Mouse (Mus musculus): ENCODE results near the gene Set. TPM values are rescaled to one million over a fixed set of nuclear protein-coding genes. Genes with fewer than 3 reads are reported as not detected.

The Set gene
- polyA plus RNA-seq (2012; rRNA removed), result 138 and 159 TPM in 2 replicates

DNA sequence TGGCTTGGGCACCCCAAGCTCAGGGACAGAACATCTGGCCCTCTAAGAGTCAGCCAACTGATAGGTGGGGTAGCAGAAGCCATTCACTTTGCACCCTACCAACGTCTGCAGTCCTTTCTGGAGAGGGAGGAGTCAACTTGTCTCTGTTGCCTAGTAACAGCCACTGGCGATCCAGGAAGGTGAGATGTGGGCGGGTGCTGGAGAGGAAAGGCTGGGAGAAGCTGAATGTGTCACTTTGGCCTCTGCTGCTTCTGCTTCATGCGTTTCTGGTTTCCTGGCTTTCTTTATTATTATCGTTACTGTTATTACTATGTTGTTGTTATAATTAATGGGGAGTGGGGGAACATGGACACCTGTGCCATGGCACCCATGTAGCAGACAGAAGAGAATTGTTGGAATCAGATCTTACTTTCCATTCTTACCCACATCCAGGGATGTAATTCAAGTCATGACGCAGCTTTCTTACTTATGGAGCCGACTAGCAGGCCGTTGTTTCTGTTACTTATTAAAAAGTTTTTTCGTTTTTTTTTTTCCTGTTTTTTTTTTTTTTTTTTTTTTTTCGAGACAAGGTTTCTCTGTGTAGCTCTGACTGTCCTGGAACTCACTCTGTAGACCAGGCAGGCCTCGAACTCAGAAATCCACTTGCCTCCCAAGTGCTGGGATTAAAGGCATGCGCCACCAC is at the start of gene Set:
Gene Set, plus strand, starts transcription at position 156 of the 682 bp plus-strand sequence.
- Histone ChIP-seq H3K27me3 (ENCODE audit: control insufficient read depth, insufficient read depth, low read length) (no peaks in the 10 kb centered on the region), H3K4me1 (ENCODE audit: control insufficient read depth, insufficient read depth, low read length) (no peaks in the 10 kb centered on the region), H3K27ac (ENCODE audit: insufficient read depth, low read length) (no peak within 1 kb of the TSS), H3K4me3 (replicated peaks; ENCODE audit: insufficient read depth, low read depth, low read length) (no peak within 1 kb of the TSS)
- TF ChIP-seq CTCF (IDR thresholded peaks at IDR 0.05; ENCODE audit: borderline replicate concordance, insufficient read depth, low read depth, low read length) (no peak), POLR2A (IDR thresholded peaks at IDR 0.05; ENCODE audit: borderline replicate concordance, insufficient read depth, low read length) (no peak)
- WGBS, result 51% methylated on average over 12 of the region's 12 CpGs
- no peak for DNase-seq

DNA sequence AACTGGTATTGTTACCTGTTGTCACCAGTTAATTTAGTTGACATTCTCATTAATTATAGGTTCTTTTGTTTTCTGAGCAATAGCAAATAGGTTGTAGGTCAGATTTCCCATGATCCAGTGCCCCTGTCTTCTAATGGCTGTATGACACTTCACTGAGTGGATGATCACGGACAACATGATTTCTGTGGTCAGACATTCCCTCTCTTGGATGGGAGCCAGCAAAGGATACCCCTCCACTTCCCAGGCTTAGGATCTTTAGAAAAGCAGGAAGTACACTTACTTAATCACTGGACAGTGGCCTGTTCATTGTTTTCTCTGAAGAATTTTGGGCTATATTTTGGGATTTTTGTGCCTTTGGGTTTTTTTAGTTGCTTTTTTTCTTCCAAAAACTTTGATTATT is 48.1 kb upstream of the Set start:
- Histone ChIP-seq H3K27me3 (ENCODE audit: control insufficient read depth, insufficient read depth, low read length) (no peaks in the 10 kb centered on the region), H3K4me1 (ENCODE audit: control insufficient read depth, insufficient read depth, low read length) (peaks cover 14% of the 10 kb centered on the region), H3K4me3 (replicated peaks; ENCODE audit: insufficient read depth, low read depth, low read length) (no peak overlapping the region), H3K27ac (ENCODE audit: insufficient read depth, low read length) (no peak overlapping the region)
- WGBS, result 37% methylated on average over 1 of the region's 1 CpGs
- TF ChIP-seq CTCF (IDR thresholded peaks at IDR 0.05; ENCODE audit: borderline replicate concordance, insufficient read depth, low read depth, low read length), result no peak
- no peak for TF ChIP-seq POLR2A (IDR thresholded peaks at IDR 0.05; ENCODE audit: borderline replicate concordance, insufficient read depth, low read length)
- no peak for DNase-seq

DNA sequence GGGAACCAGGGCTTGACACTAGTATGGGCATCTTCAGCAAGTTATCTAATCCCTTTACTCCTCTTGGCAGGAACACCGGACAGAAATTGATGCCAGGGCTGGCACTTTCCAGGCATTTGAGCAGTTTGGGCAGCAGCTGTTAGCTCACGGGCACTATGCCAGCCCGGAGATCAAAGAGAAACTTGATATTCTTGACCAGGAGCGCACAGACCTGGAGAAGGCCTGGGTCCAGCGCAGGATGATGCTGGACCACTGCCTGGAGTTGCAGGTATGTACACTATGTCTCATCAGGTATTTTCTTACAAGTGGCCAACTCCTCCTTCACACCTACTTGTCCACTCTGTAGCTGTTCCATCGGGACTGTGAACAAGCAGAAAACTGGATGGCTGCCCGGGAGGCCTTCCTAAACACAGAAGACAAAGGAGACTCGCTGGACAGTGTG is 46.3 kb upstream of the Set start:
- WGBS, result 3% methylated on average over 8 of the region's 8 CpGs
- Histone ChIP-seq H3K27me3 (ENCODE audit: control insufficient read depth, insufficient read depth, low read length) (no peaks in the 10 kb centered on the region), H3K27ac (ENCODE audit: insufficient read depth, low read length) (no peak overlapping the region), H3K4me3 (replicated peaks; ENCODE audit: insufficient read depth, low read depth, low read length) (no peak overlapping the region), H3K4me1 (ENCODE audit: control insufficient read depth, insufficient read depth, low read length) (peaks cover 14% of the 10 kb centered on the region)
- TF ChIP-seq CTCF (IDR thresholded peaks at IDR 0.05; ENCODE audit: borderline replicate concordance, insufficient read depth, low read depth, low read length) (no peak), POLR2A (IDR thresholded peaks at IDR 0.05; ENCODE audit: borderline replicate concordance, insufficient read depth, low read length) (no peak)
- peak; percentile 86 to 88 for DNase-seq

DNA sequence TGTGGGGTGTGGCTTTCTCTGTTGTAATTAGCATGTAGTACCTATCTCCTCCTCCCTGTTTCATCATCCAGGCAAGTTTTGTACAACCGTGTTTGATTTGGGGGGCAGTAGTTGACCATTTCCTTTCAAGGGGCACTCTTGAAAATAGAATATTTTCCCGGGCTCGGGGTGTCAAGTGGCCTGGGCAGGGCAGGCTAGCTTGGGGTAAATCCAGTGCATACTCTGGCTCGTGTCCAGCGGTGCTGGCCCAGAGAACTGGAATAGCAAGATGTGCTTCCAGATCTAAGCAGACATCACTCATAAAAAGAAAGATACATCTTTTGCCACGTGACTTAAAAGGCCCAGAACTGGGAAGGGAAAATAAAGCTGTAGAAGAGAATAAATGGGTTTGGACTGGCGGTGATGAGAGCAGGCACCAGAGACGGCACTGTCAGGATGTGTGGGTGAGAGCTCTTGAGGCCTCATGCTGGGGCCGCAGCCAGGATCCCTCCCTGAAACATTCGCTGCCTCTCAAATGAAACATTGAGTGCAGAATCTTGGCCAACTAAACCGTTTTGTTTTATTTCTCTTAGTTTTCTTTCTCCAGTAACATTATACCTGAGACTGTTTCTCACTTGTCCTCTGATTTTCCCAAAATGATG is 42.7 kb upstream of the Set start:
- H3K4me1 ChIP-seq (ENCODE audit: control insufficient read depth, insufficient read depth, low read length), result peaks cover 14% of the 10 kb centered on the region
- peak in 1 of 2 experiments; percentile 38 for DNase-seq
- 14% methylated on average over 11 of the region's 11 CpGs for WGBS

DNA sequence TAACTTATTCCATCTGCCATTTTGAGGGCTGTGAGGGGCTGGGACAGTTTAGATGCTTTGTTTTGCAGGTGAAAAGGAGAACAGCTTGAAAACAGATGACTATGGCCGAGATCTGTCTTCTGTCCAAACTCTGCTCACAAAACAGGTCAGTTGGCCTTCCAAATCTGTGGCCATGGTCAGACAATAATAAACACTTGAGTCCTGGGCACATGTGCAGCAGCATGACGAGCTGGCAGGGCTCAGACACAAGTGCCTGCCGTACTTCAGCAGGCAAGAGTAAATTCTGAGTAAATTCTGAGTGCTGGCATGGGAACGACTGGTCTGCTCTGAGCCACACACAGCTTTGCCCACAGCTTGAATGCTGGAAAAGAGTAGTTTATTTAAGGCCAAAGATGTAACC is 31.7 kb upstream of the Set start:
- Histone ChIP-seq H3K27ac (ENCODE audit: insufficient read depth, low read length) (no peak overlapping the region), H3K4me1 (ENCODE audit: control insufficient read depth, insufficient read depth, low read length) (no peaks in the 10 kb centered on the region), H3K27me3 (ENCODE audit: control insufficient read depth, insufficient read depth, low read length) (no peaks in the 10 kb centered on the region), H3K4me3 (replicated peaks; ENCODE audit: insufficient read depth, low read depth, low read length) (no peak overlapping the region)
- TF ChIP-seq CTCF (IDR thresholded peaks at IDR 0.05; ENCODE audit: borderline replicate concordance, insufficient read depth, low read depth, low read length) (no peak), POLR2A (IDR thresholded peaks at IDR 0.05; ENCODE audit: borderline replicate concordance, insufficient read depth, low read length) (no peak)
- WGBS, result 10% methylated on average over 4 of the region's 4 CpGs
- no peak for DNase-seq

More for the DNA sequence above, 42.7 kb upstream of the Set start:
- Histone ChIP-seq H3K4me3 (replicated peaks; ENCODE audit: insufficient read depth, low read depth, low read length) (no peak overlapping the region), H3K27ac (ENCODE audit: insufficient read depth, low read length) (no peak overlapping the region), H3K27me3 (ENCODE audit: control insufficient read depth, insufficient read depth, low read length) (no peaks in the 10 kb centered on the region)
- TF ChIP-seq CTCF (IDR thresholded peaks at IDR 0.05; ENCODE audit: borderline replicate concordance, insufficient read depth, low read depth, low read length) (no peak), POLR2A (IDR thresholded peaks at IDR 0.05; ENCODE audit: borderline replicate concordance, insufficient read depth, low read length) (no peak)

DNA sequence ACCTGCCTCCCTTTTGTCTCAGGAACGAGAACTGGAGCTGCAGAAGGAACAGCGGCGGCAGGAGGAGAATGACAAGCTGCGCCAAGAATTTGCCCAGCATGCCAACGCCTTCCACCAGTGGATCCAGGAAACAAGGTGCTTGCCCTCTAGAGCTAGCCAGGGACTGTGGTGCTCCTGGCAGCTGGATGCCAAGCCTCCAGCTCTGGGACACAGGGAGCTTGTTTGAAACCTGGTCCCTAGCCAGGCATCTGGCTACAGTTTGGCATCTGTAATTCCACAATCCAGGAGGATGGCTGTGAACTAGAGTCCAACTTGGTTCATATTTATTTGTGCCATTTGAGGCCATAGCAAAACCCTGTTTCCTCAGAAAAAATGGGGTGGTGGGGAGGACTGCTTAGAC is 30.2 kb upstream of the Set start:
- Histone ChIP-seq H3K4me1 (ENCODE audit: control insufficient read depth, insufficient read depth, low read length) (no peaks in the 10 kb centered on the region), H3K27me3 (ENCODE audit: control insufficient read depth, insufficient read depth, low read length) (no peaks in the 10 kb centered on the region), H3K27ac (ENCODE audit: insufficient read depth, low read length) (no peak overlapping the region), H3K4me3 (replicated peaks; ENCODE audit: insufficient read depth, low read depth, low read length) (no peak overlapping the region)
- DNase-seq, result no peak
- TF ChIP-seq CTCF (IDR thresholded peaks at IDR 0.05; ENCODE audit: borderline replicate concordance, insufficient read depth, low read depth, low read length), result no peak
- TF ChIP-seq POLR2A (IDR thresholded peaks at IDR 0.05; ENCODE audit: borderline replicate concordance, insufficient read depth, low read length), result no peak
- 23% methylated on average over 5 of the region's 5 CpGs for WGBS

DNA sequence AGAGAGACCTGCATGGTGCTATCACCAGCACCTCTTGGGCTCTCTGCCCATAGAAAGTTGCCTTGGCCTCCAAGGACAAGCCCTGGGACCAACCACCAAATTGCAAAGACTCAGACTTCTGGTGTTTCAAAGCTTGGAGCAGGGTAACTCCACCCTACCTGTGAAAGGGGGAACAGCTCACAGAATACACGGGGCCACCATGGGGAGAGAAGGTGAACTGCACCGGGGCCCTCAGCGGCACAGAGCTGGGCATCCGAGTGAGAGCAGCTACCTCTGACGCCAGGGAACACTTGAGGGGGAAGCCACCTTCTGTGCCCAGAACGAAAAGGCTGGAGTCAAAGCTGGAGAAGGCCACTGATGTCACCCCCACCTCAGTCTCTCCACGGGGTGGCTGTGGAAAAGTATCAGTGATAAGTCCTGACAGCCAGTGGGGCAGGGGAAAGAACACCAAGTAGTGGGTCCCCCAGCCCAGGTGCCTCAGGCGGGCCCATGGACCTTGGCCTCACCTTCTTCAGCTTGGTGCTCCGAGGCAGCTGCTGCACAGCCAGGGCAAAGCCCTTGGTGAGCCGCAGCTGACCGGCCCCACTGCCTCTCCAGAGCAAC is 24.8 kb upstream of the Set start:
- Histone ChIP-seq H3K27me3 (ENCODE audit: control insufficient read depth, insufficient read depth, low read length) (no peaks in the 10 kb centered on the region), H3K4me1 (ENCODE audit: control insufficient read depth, insufficient read depth, low read length) (no peaks in the 10 kb centered on the region), H3K4me3 (replicated peaks; ENCODE audit: insufficient read depth, low read depth, low read length) (no peak overlapping the region), H3K27ac (ENCODE audit: insufficient read depth, low read length) (no peak overlapping the region)
- TF ChIP-seq CTCF (IDR thresholded peaks at IDR 0.05; ENCODE audit: borderline replicate concordance, insufficient read depth, low read depth, low read length) (peak; percentile 35; the same call in 1 of the 2 replicates), POLR2A (IDR thresholded peaks at IDR 0.05; ENCODE audit: borderline replicate concordance, insufficient read depth, low read length) (no peak)
- no peak for DNase-seq
- 50% methylated on average over 11 of the region's 11 CpGs for WGBS
